Mouse (Mus musculus) spleen, adult 12 weeks (tissue): ENCODE measurements at regions not wholly inside any gene's neighbourhood (a gene's known extent, or its start where the extent isn't known, plus 50 kb on each side); places are given as distances from the start of the nearest gene placed in this dataset.

Experiments used
- DNase-seq: peaks from one replicate; pipeline ENCODE4 v3.0.0; 2022; ENCODE audit warnings: low spot score

- DNase-seq = no peak
Observed at GRCm38 (mm10) chr11:22644010-22644625, 132.2 kb downstream of the Tmem17 start.

- no peak for DNase-seq
Observed at GRCm38 (mm10) chr11:22644877-22645276, 133.0 kb downstream of the Tmem17 start.

DNA sequence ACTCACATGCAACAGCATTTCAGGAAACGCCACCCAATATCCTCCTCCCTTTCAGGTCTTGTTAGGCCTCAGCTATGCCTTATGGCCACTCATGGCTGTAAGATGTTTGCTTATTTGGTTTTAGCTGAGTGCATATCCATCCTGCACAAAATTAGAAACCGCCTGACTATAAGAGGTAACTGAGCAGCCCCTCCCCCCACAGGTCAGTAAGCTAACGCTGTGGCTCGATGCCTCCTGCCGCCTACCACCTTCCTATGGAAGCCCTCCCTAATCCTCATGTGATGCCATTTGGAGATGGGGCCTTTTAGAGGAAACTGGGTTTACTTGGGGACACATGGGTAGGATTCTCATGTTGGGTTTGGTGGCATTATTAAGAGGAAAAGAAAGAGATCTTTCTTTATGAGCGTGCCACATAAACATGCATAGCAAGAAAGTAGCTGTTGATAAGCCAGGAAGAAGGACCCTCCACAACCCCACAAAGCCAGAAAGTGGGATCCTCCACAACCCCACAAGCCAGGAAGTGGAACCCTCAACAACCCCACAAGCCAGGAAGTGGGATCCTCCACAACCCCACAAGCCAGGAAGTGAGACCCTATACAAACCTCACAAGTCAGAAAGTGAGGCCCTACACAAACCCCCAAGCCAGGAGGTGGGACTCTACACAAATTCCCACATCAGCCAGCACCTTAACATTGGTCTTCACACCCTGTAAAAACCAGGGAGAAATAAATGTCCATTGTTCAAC lies 134.5 kb downstream of the Tmem17 start:
- DNase-seq = no peak

GRCm38 (mm10) chr11:22648275-22648674 lies 136.4 kb downstream of the Tmem17 start:
- DNase-seq = no peak

DNA sequence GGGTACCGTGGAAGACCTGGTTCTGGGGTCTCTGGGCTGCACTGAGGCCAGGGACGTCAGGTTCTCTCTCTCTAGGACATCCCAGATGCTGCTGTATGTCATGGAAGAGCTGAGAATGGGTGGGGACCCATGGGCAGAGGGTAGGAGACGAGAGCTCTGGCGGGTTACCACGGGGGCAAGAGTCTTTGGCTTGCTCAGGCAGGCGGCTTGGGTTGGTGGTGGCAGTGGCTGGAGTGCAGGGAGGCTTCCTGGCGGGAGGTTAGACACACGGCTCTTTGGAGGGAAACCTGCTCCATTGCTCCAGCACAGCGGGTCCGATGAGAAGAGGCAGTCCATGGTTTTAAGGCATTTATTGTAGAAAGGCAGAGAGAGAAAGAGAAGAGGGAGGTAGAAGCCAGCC lies 138.9 kb downstream of the Tmem17 start:
- no peak for DNase-seq

DNA sequence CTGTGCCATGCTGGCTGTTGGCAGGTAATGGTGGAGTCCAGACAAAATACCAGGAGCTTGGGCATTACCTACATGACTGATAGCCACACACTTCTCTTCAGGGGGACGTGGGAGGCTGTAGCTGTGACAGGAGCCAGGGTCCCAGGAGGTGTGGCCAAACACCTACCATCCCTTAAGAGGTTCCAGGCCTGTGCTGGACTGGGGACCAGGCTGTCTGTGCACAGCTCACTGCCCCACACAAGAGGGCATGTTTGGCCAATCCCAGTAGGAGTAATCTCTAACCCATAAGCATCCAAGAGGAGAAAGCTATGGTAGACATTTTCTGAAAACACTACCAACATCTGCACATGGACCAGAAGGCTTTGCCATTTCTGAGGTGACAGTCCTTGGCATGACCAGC lies 139.4 kb downstream of the Tmem17 start:
- DNase-seq = no peak

GRCm38 (mm10) chr11:22651911-22652310 lies 140.0 kb downstream of the Tmem17 start:
- no peak for DNase-seq

- no peak for DNase-seq
Observed at GRCm38 (mm10) chr11:22652931-22653330, 141.0 kb downstream of the Tmem17 start.

GRCm38 (mm10) chr11:22653366-22653765 lies 141.5 kb downstream of the Tmem17 start:
- no peak for DNase-seq

DNA sequence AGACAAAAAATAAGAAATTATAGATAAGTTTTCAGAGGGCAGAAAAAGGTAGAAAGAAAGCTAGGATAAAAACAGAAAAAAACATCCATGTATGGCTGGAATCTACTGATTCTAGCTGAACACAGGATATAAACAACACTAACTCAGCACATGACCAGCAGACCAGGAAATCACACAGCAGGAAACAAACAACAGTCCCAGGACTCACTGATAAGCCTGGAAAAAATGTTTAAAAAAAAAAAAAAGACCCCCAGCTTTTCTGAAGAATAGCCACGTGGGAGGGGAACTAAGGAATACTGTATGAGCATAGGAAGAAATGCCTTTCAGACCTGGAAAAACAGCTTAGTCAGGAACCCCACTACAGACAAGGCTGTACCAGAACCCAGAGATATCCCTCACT lies 145.7 kb downstream of the Tmem17 start:
- DNase-seq = no peak

DNA sequence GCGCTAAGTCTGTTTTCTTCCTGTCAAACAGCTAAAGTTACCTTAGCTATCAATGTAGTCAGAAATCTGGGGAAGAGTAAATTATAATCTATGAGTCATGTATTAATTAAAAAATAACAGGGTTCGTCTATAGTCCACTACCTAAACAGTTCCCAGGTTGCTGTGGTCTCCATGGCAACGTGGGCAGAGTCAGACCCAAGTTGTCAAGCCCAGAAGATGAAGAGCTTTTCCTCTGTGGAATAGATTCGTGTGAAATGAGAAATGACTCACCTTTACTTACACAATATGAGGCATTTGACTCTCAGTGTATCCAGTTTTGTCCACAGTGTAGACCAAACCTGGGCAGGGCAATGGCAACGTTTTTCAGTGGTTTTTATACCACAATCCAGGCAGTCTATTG lies 149.2 kb downstream of the Tmem17 start:
- DNase-seq = no peak

- DNase-seq = no peak
Observed at GRCm38 (mm10) chr11:22661713-22662551, 150.0 kb downstream of the Tmem17 start.

DNA sequence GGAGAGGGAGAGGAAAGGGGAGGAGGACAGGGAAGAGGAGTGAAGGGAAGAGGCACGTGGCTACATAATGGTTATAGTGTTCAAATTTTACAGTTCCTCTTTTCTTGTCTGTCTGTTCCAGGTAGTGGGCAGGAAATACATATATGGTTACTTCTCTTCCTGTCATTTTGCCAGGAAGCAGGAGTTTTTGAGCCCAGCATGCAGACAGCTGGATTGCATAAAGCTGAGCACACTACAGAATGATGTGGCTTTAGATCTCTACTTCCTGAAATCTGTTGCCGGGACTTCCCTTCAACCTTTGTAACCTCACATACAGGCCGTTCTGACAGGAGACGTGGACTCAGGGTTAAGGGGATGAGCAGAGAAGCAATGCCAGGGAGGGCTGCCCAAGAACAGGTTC lies 154.1 kb downstream of the Tmem17 start:
- DNase-seq = no peak

GRCm38 (mm10) chr11:22666378-22666777 lies 154.5 kb downstream of the Tmem17 start:
- no peak for DNase-seq

DNA sequence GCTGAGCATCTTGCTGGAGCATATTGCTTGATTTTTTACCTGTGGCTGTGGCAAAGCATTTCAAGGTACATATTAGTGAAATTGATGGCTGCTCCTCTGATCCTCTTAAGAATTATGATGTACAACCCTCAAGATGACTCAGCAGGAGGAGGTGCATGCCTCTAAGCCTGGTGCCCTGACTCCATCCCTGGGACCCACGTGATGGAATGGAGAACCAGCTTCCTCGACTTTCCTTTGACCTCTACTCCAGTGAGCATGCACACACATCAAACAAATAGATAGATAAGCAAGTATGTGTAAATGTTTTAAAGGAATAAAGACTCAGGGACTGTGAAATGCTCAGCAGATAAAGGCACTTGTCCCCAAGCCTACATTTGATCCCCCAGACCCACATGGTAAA lies 156.3 kb downstream of the Tmem17 start:
- DNase-seq = no peak

DNA sequence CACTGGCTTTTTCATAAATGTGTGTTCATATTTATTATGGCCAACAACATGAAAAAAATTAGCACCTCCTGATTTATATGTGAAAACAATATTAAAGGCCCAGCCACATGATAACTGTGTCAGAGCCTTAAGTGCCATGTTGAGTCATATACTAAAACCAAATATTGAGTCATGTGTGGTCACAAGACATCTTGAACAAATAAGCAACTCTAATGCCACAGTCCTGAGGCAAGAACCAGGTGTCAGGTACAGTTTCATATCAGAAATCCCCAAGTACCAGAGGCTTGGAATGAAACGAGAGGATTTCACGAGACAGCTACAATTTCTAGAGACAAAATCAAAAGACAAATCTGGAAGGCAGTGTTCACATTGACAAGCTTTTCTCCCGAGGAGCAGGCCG lies 157.4 kb downstream of the Tmem17 start:
- DNase-seq = no peak

GRCm38 (mm10) chr11:22671791-22672490 lies 160.1 kb downstream of the Tmem17 start:
- DNase-seq = no peak

- DNase-seq = no peak
Observed at GRCm38 (mm10) chr11:22675047-22675446, 163.2 kb downstream of the Tmem17 start.

- no peak for DNase-seq
Observed at GRCm38 (mm10) chr11:22675754-22676153, 163.9 kb downstream of the Tmem17 start.

GRCm38 (mm10) chr11:22677337-22677736 lies 165.4 kb downstream of the Tmem17 start:
- peak; percentile 26 for DNase-seq

DNA sequence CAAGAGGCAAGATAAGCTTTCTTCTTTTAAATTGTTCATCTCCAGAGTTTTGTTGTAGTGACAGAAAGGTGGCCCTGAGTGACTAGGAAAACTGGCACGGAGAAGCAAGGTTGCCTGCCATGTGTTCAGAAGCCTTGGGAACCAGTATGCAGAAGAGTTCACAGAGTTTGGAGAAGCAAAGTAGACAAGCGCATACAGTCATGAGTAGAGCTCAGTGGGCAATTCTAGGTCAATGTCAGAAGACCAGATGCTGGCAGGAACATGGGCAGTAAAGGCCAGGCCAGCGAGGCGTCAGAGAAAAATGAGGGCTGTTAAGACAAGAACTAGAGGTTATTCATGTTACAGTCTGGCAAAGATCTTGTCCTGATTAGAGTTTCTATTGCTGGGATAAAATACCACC lies 172.7 kb downstream of the Tmem17 start:
- no peak for DNase-seq

- no peak for DNase-seq
Observed at GRCm38 (mm10) chr11:22690829-22691228, 169.9 kb downstream of the B3gnt2 start.
